Mouse (Mus musculus) central nervous system, embryonic 18 days (tissue): ENCODE data around the gene Mid1ip1. TPM values are rescaled to one million over a fixed set of nuclear protein-coding genes. Genes with fewer than 3 reads are reported as not detected.

Experiments used
- polyA plus RNA-seq: library from polyadenylated mRNA; depleted of rRNA; stranded (reverse); fragments of >200 nt; gene quantifications from 2 replicates; pipeline ENCODE4 v1.2.3, GENCODE M21; 2012; rRNA removed

The Mid1ip1 gene
- 45.2 and 51.3 TPM in 2 replicates for polyA plus RNA-seq

GRCm38 (mm10) chrX:10714696-10715140, at the start of gene Mid1ip1:
Gene Mid1ip1, plus strand, starts transcription at chrX:10715013.

Other genes with a start within 250 kb of the Mid1ip1 start
- gene Tspan7, start 229.9 kb upstream of the Mid1ip1 start, polyA plus RNA-seq, result 406 and 420 TPM in 2 replicates